Mouse (Mus musculus) cortical plate, adult 2 months (tissue): ENCODE measurements around the gene Olfr971.

Source experiments
- CTCF ChIP-seq: fragments of 200-500 bp; IDR thresholded peaks from 2 replicates; pipeline ENCODE4 v1.5.1; 2011; ENCODE audit warnings: mild to moderate bottlenecking, control low read depth, low read length; ENCODE audit not compliant: insufficient read depth; ENCODE audit errors: extremely low read depth
- POLR2A ChIP-seq: fragments of 200-500 bp; IDR thresholded peaks from 2 replicates; pipeline ENCODE4 v1.6.1; 2011; ENCODE audit warnings: mild to moderate bottlenecking, low read length, control low read depth; ENCODE audit not compliant: insufficient read depth; ENCODE audit errors: extremely low read depth

- TF ChIP-seq POLR2A (no peak), CTCF (no peak)
Measured at GRCm38 (mm10) chr9:39790558-39790957, 46.1 kb upstream of the Olfr971 start, which contains the start of gene Olfr969.
